ENCODE assay signal across 8 mouse cellular contexts in genomic region chr13:28415769-28416168, GRCm38 (mm10).
DNase-seq lines count a peak whose midpoint lies in the region; ATAC-seq and TF ChIP-seq lines count a peak whose summit lies in the region.

No protein-coding gene starts in this region.

- H3K4me1 ChIP-seq in lung, embryonic 14.5 days (ENCODE audit: insufficient read depth): peaks cover 32% of the 10 kb centered on the region
- H3K4me1 ChIP-seq in intestine, embryonic 15.5 days (replicated peaks): peaks cover 20% of the 10 kb centered on the region
- H3K4me1 ChIP-seq in stomach, embryonic 15.5 days: peaks cover 23% of the 10 kb centered on the region

- H3K4me3 ChIP-seq in lung, embryonic 14.5 days (ENCODE audit: low read depth, low read length): no peak overlapping the region
- H3K4me3 ChIP-seq in intestine, embryonic 15.5 days (replicated peaks): no peak overlapping the region
- H3K4me3 ChIP-seq in stomach, embryonic 15.5 days (replicated peaks): no peak overlapping the region

- H3K36me3 ChIP-seq in lung, embryonic 14.5 days (ENCODE audit: insufficient read depth): no peaks in the 10 kb centered on the region
- H3K36me3 ChIP-seq in intestine, embryonic 15.5 days: no peaks in the 10 kb centered on the region
- H3K36me3 ChIP-seq in stomach, embryonic 15.5 days: no peaks in the 10 kb centered on the region

- no peak for ATAC-seq in cerebellum, adult (ENCODE audit: insufficient number of reproducible peaks, low FRiP score, low TSS enrichment)
- no peak for ATAC-seq in lung, embryonic 14.5 days (ENCODE audit: insufficient read depth)
- no peak for ATAC-seq in intestine, embryonic 15.5 days
- no peak for ATAC-seq in stomach, embryonic 15.5 days (ENCODE audit: insufficient read depth, low FRiP score, low read depth)

- peak; percentile 29 to 53 for DNase-seq in cerebellum, postnatal 10 days
- no peak for DNase-seq in lung, embryonic 14.5 days
- DNase-seq in lung, postnatal 4 days: no peak
- no peak for DNase-seq in layer of hippocampus, adult 11-12 months (ENCODE audit: low spot score)
- no peak for DNase-seq in gastrocnemius, postnatal 14 days

- H3K4me2 ChIP-seq in lung, embryonic 14.5 days: no peak overlapping the region
- H3K4me2 ChIP-seq in intestine, embryonic 15.5 days (replicated peaks): 0 out of 2 replicates have a peak overlapping the region, but pooled peaks have one; percentile 52
- H3K4me2 ChIP-seq in stomach, embryonic 15.5 days: no peak overlapping the region

- no peaks in the 10 kb centered on the region for H3K27me3 ChIP-seq in lung, embryonic 14.5 days (ENCODE audit: insufficient read depth, low read length)
- no peaks in the 10 kb centered on the region for H3K27me3 ChIP-seq in intestine, embryonic 15.5 days (replicated peaks)
- H3K27me3 ChIP-seq in stomach, embryonic 15.5 days (replicated peaks): no peaks in the 10 kb centered on the region

- TF ChIP-seq CTCF in lung, embryonic 14.5 days (IDR thresholded peaks at IDR 0.05; ENCODE audit: low read depth): no peak

- H3K9me3 ChIP-seq in lung, embryonic 14.5 days (ENCODE audit: low read depth, low read length): no peaks in the 10 kb centered on the region
- no peaks in the 10 kb centered on the region for H3K9me3 ChIP-seq in intestine, embryonic 15.5 days
- H3K9me3 ChIP-seq in stomach, embryonic 15.5 days: no peaks in the 10 kb centered on the region

- WGBS in lung, embryonic 14.5 days: 73% methylated on average over 1 of the region's 1 CpGs
- WGBS in intestine, embryonic 15.5 days: 66% methylated on average over 1 of the region's 1 CpGs
- 55% methylated on average over 1 of the region's 1 CpGs for WGBS in stomach, embryonic 15.5 days

- H3K9ac ChIP-seq in lung, embryonic 14.5 days: no peak overlapping the region
- H3K9ac ChIP-seq in intestine, embryonic 15.5 days: no peak overlapping the region
- H3K9ac ChIP-seq in stomach, embryonic 15.5 days: no peak overlapping the region

- peak overlapping the region; percentile 96 for H3K27ac ChIP-seq in lung, embryonic 14.5 days (ENCODE audit: low read depth)
- no peak overlapping the region for H3K27ac ChIP-seq in intestine, embryonic 15.5 days
- H3K27ac ChIP-seq in stomach, embryonic 15.5 days: peak overlapping the region; percentile 97

- intact Hi-C loops in gastrocnemius, postnatal 14 days (cut with DNase I; ENCODE audit: low total_unique reads): loop anchor here (10.0 kb wide), 1 partner anchor 539 kb away; the partner anchor contains the start of gene Sox4

Comparison
In these comparisons a context has a peak if more than half of its experiments do, and no peak if none do; other contexts are left out.
1. DNase-seq: peak in cerebellum, postnatal 10 days (2 of 2); none in lung, embryonic 14.5 days (single experiment), lung, postnatal 4 days (0 of 2), layer of hippocampus, adult 11-12 months (single experiment) and gastrocnemius, postnatal 14 days (single experiment).